Mouse (Mus musculus) heart, embryonic 16.5 days (tissue): ENCODE data around the gene Zdhhc13. TPM values are rescaled to one million over a fixed set of nuclear protein-coding genes. Genes with fewer than 3 reads are reported as not detected.

Experiments
- ATAC-seq: fragments of 200-750 bp; cut with Nextera tagmentation; replicated peaks from 2 replicates; pipeline ENCODE4 v1.8.0; 2017; ENCODE audit warnings: moderate number of reproducible peaks; ENCODE audit not compliant: insufficient read depth, low FRiP score; ENCODE audit errors: extremely low read depth
- H3K27ac ChIP-seq: fragments of 300-500 bp; sonication (generic); 2 replicates; pipeline ENCODE4 v1.5.1; 2014; ENCODE audit warnings: mild to moderate bottlenecking, low read length, control low read depth, moderate library complexity
- H3K27me3 ChIP-seq: fragments of 300-500 bp; sonication (generic); 2 replicates; pipeline ENCODE4 v1.6.1; 2014; ENCODE audit warnings: low read length, mixed read lengths; ENCODE audit not compliant: control insufficient read depth, insufficient read depth
- H3K36me3 ChIP-seq: fragments of 300-500 bp; sonication (generic); 2 replicates; pipeline ENCODE4 v1.6.1; 2014; ENCODE audit not compliant: control insufficient read depth, insufficient read depth
- H3K4me1 ChIP-seq: fragments of 300-500 bp; sonication (generic); 2 replicates; pipeline ENCODE4 v1.6.1; 2014; ENCODE audit warnings: low read length, mixed read lengths; ENCODE audit not compliant: control insufficient read depth, insufficient read depth
- H3K4me2 ChIP-seq: fragments of 300-500 bp; sonication (generic); 2 replicates; pipeline ENCODE4 v1.6.1; 2014; ENCODE audit warnings: low read depth, mild to moderate bottlenecking, control low read depth, low read length
- H3K4me3 ChIP-seq: fragments of 300-500 bp; sonication (generic); 2 replicates; pipeline ENCODE4 v1.5.1; 2014; ENCODE audit warnings: mild to moderate bottlenecking, control low read depth, low read length
- H3K9ac ChIP-seq: fragments of 300-500 bp; sonication (generic); 2 replicates; pipeline ENCODE4 v1.6.1; 2014; ENCODE audit warnings: low read length, control low read depth
- H3K9me3 ChIP-seq: fragments of 300-500 bp; sonication (generic); replicated peaks from 2 replicates; pipeline ENCODE4 v1.6.1; 2016; ENCODE audit warnings: low read length; ENCODE audit not compliant: control insufficient read depth
- WGBS: fragments of 180-500 bp; shearing (Covaris S2); extraction: QIAGEN DNeasy Blood & Tissue Kit; methylation state at CpG from one replicate; pipeline ENCODE4 v1.1.7; 2014; 5-methylcytosine and 5-hydroxymethylcytosine counted together
- polyA plus RNA-seq: library from polyadenylated mRNA; unstranded; fragments of >200 nt; fragmentation: Nextera tagmentation; extraction: Ambion mirVana; gene quantifications from 2 replicates; pipeline ENCODE4 v1.2.1, GENCODE M21; 2015

Gene Zdhhc13
- polyA plus RNA-seq, 1 experiment from 2014 or later = 33.6 TPM

DNA sequence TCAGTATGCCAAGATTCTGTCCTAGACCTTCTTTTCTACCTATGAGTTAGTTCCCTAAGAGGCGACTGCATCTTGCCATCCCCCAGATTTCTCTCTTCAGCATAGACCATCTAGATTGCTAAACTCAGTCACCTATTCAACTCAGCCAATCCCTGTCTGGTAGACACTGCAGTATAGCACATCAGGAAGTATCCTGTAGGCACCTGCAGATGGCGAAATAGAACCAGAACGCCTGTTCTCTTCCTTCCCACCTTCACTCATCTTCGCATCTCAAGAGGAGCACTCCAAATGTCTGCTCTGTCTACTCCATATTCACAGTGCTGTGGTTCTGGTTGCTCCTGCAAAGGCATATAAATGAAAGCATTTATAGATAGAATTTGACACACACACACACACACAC is 17.8 kb downstream of the Zdhhc13 start:
- H3K27me3 ChIP-seq = no peaks in the 10 kb centered on the region
- WGBS = 78% methylated on average over 4 of the region's 4 CpGs
- no peak overlapping the region for H3K9ac ChIP-seq
- no peak overlapping the region for H3K4me2 ChIP-seq
- no peak overlapping the region for H3K27ac ChIP-seq
- no peak overlapping the region for H3K4me3 ChIP-seq
- no peaks in the 10 kb centered on the region for H3K9me3 ChIP-seq
- ATAC-seq = no peak
- peaks cover 34% of the 10 kb centered on the region for H3K36me3 ChIP-seq
- no peaks in the 10 kb centered on the region for H3K4me1 ChIP-seq

DNA sequence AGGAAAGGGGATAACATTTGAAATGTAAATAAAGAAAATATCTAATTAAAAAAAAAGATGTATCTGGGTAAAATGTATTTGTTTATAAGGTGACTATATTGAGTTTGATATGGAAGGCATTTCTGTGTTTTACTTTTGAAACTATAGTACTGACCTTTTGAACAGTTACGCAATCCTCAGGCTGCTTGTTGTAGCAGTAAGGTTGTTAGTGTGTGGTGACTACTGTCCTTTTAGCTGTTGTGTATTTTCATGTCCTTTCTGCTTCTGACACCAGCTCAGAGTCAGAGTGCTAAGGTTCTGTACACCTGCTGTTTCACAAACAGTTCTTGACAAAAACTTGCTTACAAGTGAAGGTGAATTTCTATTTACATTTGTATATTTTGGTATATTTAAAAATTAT is 21.8 kb downstream of the Zdhhc13 start:
- 90% methylated on average over 1 of the region's 1 CpGs for WGBS
- no peak overlapping the region for H3K27ac ChIP-seq
- no peaks in the 10 kb centered on the region for H3K4me1 ChIP-seq
- H3K9me3 ChIP-seq = no peaks in the 10 kb centered on the region
- no peak for ATAC-seq
- no peak overlapping the region for H3K4me2 ChIP-seq
- peaks cover 16% of the 10 kb centered on the region for H3K36me3 ChIP-seq
- H3K27me3 ChIP-seq = no peaks in the 10 kb centered on the region
- no peak overlapping the region for H3K4me3 ChIP-seq
- H3K9ac ChIP-seq = no peak overlapping the region

DNA sequence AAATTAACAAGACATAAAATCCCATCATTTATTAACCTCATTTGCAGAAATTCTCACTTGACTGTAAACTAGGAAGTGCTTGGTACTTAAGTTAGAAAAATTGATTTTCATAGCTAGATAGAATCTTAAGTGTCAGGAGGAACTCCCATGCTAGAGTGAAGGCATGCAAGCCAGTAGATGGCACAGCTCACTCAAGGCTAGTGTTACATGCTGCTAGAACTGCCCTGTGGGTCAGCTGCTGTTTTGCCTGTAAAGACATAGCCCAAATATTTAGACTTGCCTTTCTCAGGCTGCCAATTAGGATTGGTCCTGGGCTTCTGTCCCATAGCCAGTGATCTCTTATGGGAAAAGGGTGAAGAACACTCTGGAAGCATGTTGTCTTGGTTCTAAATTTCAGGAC is 23.6 kb downstream of the Zdhhc13 start:
- Histone ChIP-seq H3K4me2 (no peak overlapping the region), H3K4me3 (no peak overlapping the region), H3K9ac (no peak overlapping the region), H3K27ac (no peak overlapping the region), H3K4me1 (no peaks in the 10 kb centered on the region), H3K9me3 (no peaks in the 10 kb centered on the region), H3K27me3 (no peaks in the 10 kb centered on the region), H3K36me3 (peaks cover 8% of the 10 kb centered on the region; the same call in 1 of the 2 replicates)
- no peak for ATAC-seq

DNA sequence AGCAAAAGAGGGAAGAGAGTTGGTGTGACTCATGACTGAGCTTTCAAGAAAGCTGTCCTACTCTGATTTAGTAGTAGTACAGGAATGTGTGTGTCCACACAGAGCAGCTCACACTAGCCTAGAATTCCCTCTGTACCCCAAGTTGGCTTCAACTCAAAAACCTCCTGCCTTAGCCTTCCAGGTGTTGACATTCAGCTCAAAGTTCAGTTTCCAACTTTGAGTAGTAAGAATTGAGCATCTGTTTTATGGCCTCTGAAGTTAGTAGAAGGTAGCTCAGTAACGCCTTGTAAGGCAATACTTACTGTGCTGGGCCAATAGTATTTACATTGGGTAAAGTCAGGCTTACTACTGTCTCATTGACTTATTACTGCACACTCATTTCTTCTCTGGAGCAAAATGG is 24.8 kb downstream of the Zdhhc13 start:
- Histone ChIP-seq H3K4me1 (no peaks in the 10 kb centered on the region), H3K4me2 (no peak overlapping the region), H3K27ac (no peak overlapping the region), H3K27me3 (no peaks in the 10 kb centered on the region), H3K4me3 (no peak overlapping the region), H3K9ac (no peak overlapping the region), H3K36me3 (peaks cover 3% of the 10 kb centered on the region; the same call in 1 of the 2 replicates), H3K9me3 (no peaks in the 10 kb centered on the region)
- no peak for ATAC-seq
- 81% methylated on average over 1 of the region's 1 CpGs for WGBS

DNA sequence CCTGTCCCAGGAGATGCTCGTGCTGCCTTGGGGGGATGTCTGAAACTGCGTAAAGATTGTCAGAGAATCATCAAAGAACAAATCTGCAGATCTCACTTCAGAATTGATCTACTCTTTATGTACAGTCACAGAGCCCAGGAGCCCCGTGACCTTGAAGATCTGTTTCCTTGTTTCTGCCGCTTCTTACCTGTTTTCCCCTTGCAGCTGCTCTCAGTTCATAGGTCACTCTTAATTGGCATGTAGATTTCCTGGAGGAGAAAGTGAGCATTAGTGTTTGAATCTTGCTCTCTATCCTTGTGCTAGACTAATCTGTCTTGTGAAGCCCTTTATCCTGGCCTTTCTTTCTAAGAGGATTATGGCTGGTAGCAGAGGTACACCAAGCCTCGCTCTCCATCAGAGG is 32.9 kb downstream of the Zdhhc13 start:
- no peak overlapping the region for H3K4me2 ChIP-seq
- 88% methylated on average over 5 of the region's 5 CpGs for WGBS
- no peak overlapping the region for H3K27ac ChIP-seq
- peaks cover 15% of the 10 kb centered on the region for H3K4me1 ChIP-seq
- no peak overlapping the region for H3K9ac ChIP-seq
- ATAC-seq = no peak
- no peaks in the 10 kb centered on the region for H3K27me3 ChIP-seq
- H3K4me3 ChIP-seq = no peak overlapping the region
- H3K36me3 ChIP-seq = peaks cover 24% of the 10 kb centered on the region
- H3K9me3 ChIP-seq = no peaks in the 10 kb centered on the region

DNA sequence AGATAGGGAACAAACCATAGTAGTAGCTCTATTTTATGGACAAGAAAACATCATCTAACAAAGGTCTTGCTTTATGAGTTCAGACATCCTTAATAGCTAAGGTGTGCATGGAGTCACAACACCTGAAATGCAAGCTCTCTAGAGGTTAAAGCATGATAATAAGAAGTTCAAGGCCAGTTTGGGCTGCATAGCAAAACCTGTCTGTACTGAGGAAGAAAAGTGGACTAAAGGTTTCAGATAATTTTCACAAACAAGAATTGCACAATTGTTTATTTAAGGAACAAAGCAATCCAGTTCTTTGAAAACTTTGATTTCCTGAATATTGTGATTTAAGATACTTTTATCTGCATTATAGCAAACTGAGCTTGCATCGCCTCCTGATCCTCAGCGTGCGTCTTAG is 34.8 kb downstream of the Zdhhc13 start:
- ATAC-seq = no peak
- H3K36me3 ChIP-seq = peaks cover 30% of the 10 kb centered on the region
- 95% methylated on average over 3 of the region's 3 CpGs for WGBS

DNA sequence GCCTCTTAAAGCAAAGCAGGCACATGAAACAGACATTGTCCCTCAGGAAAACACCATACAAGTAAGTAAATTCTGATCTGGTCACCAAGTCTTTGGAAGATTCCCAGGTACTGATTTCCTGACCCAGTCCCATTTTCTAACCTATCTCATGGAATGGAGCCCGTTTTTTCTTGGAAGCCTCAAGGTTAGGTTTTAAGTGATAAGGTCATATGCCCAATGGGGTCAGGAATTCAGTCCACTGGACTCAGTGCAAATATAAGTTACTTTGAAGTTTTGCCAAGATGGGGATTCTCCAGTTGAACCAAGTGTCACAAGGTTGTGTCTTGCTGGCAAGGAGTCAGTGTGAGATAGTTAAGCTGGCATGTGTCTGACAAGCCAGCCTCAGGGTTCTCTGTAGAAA is 35.9 kb downstream of the Zdhhc13 start:
- no peak overlapping the region for H3K4me2 ChIP-seq
- H3K27me3 ChIP-seq = no peaks in the 10 kb centered on the region
- no peak overlapping the region for H3K9ac ChIP-seq
- H3K27ac ChIP-seq = peak overlapping the region; percentile 46
- H3K4me1 ChIP-seq = peaks cover 21% of the 10 kb centered on the region
- ATAC-seq = no peak; the same call in 1 of the 2 replicates
- no peak overlapping the region for H3K4me3 ChIP-seq
- no peaks in the 10 kb centered on the region for H3K9me3 ChIP-seq
- peaks cover 25% of the 10 kb centered on the region for H3K36me3 ChIP-seq
- WGBS = 39% methylated on average over 1 of the region's 1 CpGs

More for the DNA sequence above, 34.8 kb downstream of the Zdhhc13 start:
- Histone ChIP-seq H3K4me2 (no peak overlapping the region), H3K9me3 (no peaks in the 10 kb centered on the region), H3K9ac (no peak overlapping the region), H3K4me1 (peaks cover 16% of the 10 kb centered on the region), H3K4me3 (no peak overlapping the region), H3K27ac (no peak overlapping the region), H3K27me3 (no peaks in the 10 kb centered on the region)

DNA sequence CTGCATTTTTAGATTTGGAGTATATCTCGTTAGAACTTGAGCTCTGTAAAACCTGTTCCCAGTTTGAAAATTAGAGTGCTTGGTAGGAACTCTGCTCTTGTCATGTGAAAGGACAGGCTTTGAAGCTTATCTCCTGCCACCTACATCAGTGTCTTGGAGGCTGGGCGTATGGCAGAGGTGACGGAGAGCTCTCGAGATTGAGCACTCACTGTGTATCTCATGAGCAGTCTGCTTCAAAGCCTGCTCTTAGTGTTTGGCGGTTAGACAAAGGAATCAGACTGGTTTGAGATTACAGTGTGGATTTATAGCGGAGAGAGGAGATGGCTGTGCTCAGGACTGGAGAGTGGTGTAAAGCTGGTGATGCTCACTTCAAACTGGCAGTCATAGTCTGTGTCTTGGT is 36.4 kb downstream of the Zdhhc13 start:
- WGBS = 36% methylated on average over 6 of the region's 6 CpGs
- H3K9me3 ChIP-seq = no peaks in the 10 kb centered on the region
- H3K4me1 ChIP-seq = peaks cover 25% of the 10 kb centered on the region
- peak; percentile 68 for ATAC-seq
- no peak overlapping the region for H3K4me3 ChIP-seq
- H3K4me2 ChIP-seq = no peak overlapping the region
- H3K27ac ChIP-seq = peak overlapping the region; percentile 46
- H3K36me3 ChIP-seq = peaks cover 23% of the 10 kb centered on the region
- H3K27me3 ChIP-seq = no peaks in the 10 kb centered on the region
- no peak overlapping the region for H3K9ac ChIP-seq

DNA sequence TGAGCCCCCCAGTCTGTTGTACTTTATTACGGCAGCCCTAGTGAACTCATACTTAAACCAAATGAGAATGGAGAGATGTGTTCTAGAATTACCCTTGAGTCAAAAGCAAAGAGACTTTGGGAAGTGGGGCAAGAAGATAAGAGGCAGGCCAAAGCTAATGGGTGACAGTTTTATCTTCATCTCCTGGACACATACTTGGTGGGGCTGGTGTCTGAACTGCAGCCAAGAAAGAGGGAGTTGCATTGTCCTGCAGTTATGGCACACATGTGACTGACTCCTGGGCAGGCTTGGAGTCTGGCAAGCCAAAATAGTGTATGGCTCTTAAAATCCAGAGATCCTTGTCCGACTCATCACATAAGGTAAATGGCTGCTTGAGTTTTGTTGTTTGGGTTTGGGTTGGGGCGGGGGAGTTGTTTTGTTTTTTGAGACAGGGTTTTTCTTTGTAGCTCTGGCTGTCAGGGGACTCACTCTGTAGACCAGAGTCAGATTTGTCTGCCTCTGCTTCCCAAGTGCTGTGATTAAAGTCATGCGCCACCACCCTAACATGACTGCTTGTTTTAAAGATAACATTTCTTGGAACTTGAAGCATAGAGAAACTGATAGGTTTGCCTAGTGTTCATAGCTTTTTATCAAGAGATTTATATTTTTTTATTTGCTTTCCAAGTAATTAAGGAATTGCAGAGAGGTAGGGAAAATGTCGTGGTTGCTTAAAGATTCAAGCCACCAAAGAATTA is 40.5 kb downstream of the Zdhhc13 start:
- H3K27me3 ChIP-seq = no peaks in the 10 kb centered on the region
- H3K36me3 ChIP-seq = peaks cover 35% of the 10 kb centered on the region
- no peak overlapping the region for H3K9ac ChIP-seq
- peaks cover 61% of the 10 kb centered on the region for H3K4me1 ChIP-seq
- WGBS = 37% methylated on average over 5 of the region's 5 CpGs
- H3K27ac ChIP-seq = peak overlapping the region; percentile 81
- H3K4me3 ChIP-seq = no peak overlapping the region
- no peak overlapping the region for H3K4me2 ChIP-seq
- no peaks in the 10 kb centered on the region for H3K9me3 ChIP-seq
- peak; percentile 75 for ATAC-seq
